Mouse (Mus musculus): Measurements from ENCODE around the gene Asb10.
"Not testable (repeated sequence)": the region's sequence is repeated elsewhere in the genome, so short reads cannot be mapped to it uniquely, and the experiment has no call there.

Gene Asb10

GRCm38 (mm10) chr5:24540387-24541143, at the start of gene Asb10:
Gene Asb10 (minus strand): TSS chr5:24540978.
- no peak for DNase-seq

- no peak for DNase-seq
Measured at GRCm38 (mm10) chr5:24589511-24590500, 49.0 kb upstream of the Asb10 start.

- DNase-seq, result no peak
Measured at GRCm38 (mm10) chr5:24587200-24587577, 46.4 kb upstream of the Asb10 start.

- DNase-seq, result peak; percentile 83
Measured at GRCm38 (mm10) chr5:24586547-24587199, 45.9 kb upstream of the Asb10 start, which contains the start of gene Chpf2. Gene Chpf2 (plus strand): TSS chr5:24586741.

- DNase-seq, result no peak
Measured at GRCm38 (mm10) chr5:24586106-24586505, 45.3 kb upstream of the Asb10 start.

GRCm38 (mm10) chr5:24578109-24578963, 37.6 kb upstream of the Asb10 start:
- no peak for DNase-seq

GRCm38 (mm10) chr5:24577183-24577929, 36.6 kb upstream of the Asb10 start, which contains the start of gene Abcf2:
Gene Abcf2 (minus strand): TSS chr5:24577467.
- peak; percentile 99 for DNase-seq

GRCm38 (mm10) chr5:24576801-24577182, 36.0 kb upstream of the Asb10 start:
- no peak for DNase-seq

- no peak for DNase-seq
Measured at GRCm38 (mm10) chr5:24575948-24576347, 35.2 kb upstream of the Asb10 start.

- DNase-seq, result no peak
Measured at GRCm38 (mm10) chr5:24556709-24557108, 15.9 kb upstream of the Asb10 start, which contains the start of gene 4931409K22Rik. Gene 4931409K22Rik (minus strand): TSS chr5:24556809.

- not testable (repeated sequence) for DNase-seq
Measured at GRCm38 (mm10) chr5:24555335-24555734, 14.6 kb upstream of the Asb10 start.

- DNase-seq, result no peak
Measured at GRCm38 (mm10) chr5:24553621-24554244, 13.0 kb upstream of the Asb10 start.

- no peak for DNase-seq
Measured at GRCm38 (mm10) chr5:24551317-24551688, 10.5 kb upstream of the Asb10 start.

GRCm38 (mm10) chr5:24550598-24551316, 10.0 kb upstream of the Asb10 start:
- DNase-seq, result peak; percentile 55

GRCm38 (mm10) chr5:24542643-24543042, 1.9 kb upstream of the Asb10 start:
- DNase-seq, result no peak

GRCm38 (mm10) chr5:24541144-24541569, 379 bp upstream of the Asb10 start:
- DNase-seq, result no peak

GRCm38 (mm10) chr5:24539571-24540296, 1.0 kb downstream of the Asb10 start:
- DNase-seq, result no peak

- no peak for DNase-seq
Measured at GRCm38 (mm10) chr5:24537618-24538017, 3.2 kb downstream of the Asb10 start.

- DNase-seq, result no peak
Measured at GRCm38 (mm10) chr5:24536511-24536910, 4.3 kb downstream of the Asb10 start.

Data from thymus, postnatal 25 days (tissue).